Mouse (Mus musculus) myocyte (in vitro differentiated cells): ENCODE results near the gene B4galt3.
A peak's percentile ranks its signal among the peaks of the same experiment; 100 is the strongest.

Source experiments
- CEBPB ChIP-seq: IDR thresholded peaks from 2 replicates; pipeline ENCODE4 v1.6.1; 2011; ENCODE audit warnings: mild to moderate bottlenecking, moderate library complexity; ENCODE audit not compliant: poor library complexity, insufficient read depth, severe bottlenecking
- E2F4 ChIP-seq: IDR thresholded peaks from one replicate; pipeline ENCODE4 v1.6.1; 2011; ENCODE audit warnings: mild to moderate bottlenecking, control low read depth, moderate library complexity; ENCODE audit not compliant: insufficient read depth
- MAX ChIP-seq: IDR thresholded peaks from one replicate; pipeline ENCODE4 v1.6.1; 2011; ENCODE audit warnings: low read depth, mild to moderate bottlenecking, control low read depth
- MYOD1 ChIP-seq, 3 experiments: IDR thresholded peaks; one replicate each; pipeline ENCODE4 v1.6.1; 2011; ENCODE audit warnings: control low read depth in 2 of 3, low read depth in 2 of 3, mild to moderate bottlenecking in 2 of 3, moderate library complexity in 1 of 3; ENCODE audit not compliant: insufficient read length in 2 of 3, control insufficient read depth in 1 of 3
- MYOG ChIP-seq, 3 experiments: IDR thresholded peaks; one replicate each; pipeline ENCODE4 v1.6.1; 2011; ENCODE audit warnings: control low read depth in 2 of 3, low read depth in 2 of 3, mild to moderate bottlenecking in 2 of 3; ENCODE audit not compliant: insufficient read length in 2 of 3, control insufficient read depth in 1 of 3, insufficient read depth in 1 of 3
- POLR2A ChIP-seq: IDR thresholded peaks from one replicate; pipeline ENCODE4 v1.6.1; 2011; ENCODE audit warnings: low read depth, mild to moderate bottlenecking, control low read depth, moderate library complexity; ENCODE audit not compliant: insufficient read length
- POLR2AphosphoS2 ChIP-seq: IDR thresholded peaks from one replicate; pipeline ENCODE4 v1.6.1; 2011; ENCODE audit warnings: low read depth, control low read depth; ENCODE audit not compliant: insufficient read length
- TCF12 ChIP-seq: IDR thresholded peaks from one replicate; pipeline ENCODE4 v1.6.1; 2011; ENCODE audit warnings: mild to moderate bottlenecking, control low read depth; ENCODE audit not compliant: poor library complexity, insufficient read depth, severe bottlenecking
- USF1 ChIP-seq: IDR thresholded peaks from one replicate; pipeline ENCODE4 v1.6.1; 2011; ENCODE audit warnings: low read depth, mild to moderate bottlenecking, control low read depth, moderate library complexity

- TF ChIP-seq POLR2A (peak; percentile 68), MAX (no peak), CEBPB (no peak), TCF12 (no peak), POLR2AphosphoS2 (peak; percentile 78), MYOD1 (IDR thresholded peaks at IDR 0.05; ENCODE audit: control insufficient read depth in 1 of 3, insufficient read length in 2 of 3, low read depth in 2 of 3) (no peak), MYOG (IDR thresholded peaks at IDR 0.05; ENCODE audit: control insufficient read depth in 1 of 3, insufficient read depth in 1 of 3, insufficient read length in 2 of 3, low read depth in 2 of 3) (no peak), USF1 (no peak), E2F4 (no peak)
Measured at GRCm38 (mm10) chr1:171249913-171250600, 20.1 kb upstream of the B4galt3 start, which contains the start of gene Adamts4.
